Mouse (Mus musculus) stomach, postnatal 0 days (tissue): Measurements from ENCODE around the gene Faiml. TPM values are rescaled to one million over a fixed set of nuclear protein-coding genes. Genes with fewer than 3 reads are reported as not detected.

ENCODE experiments used
- ATAC-seq: fragments of 200-750 bp; cut with Nextera tagmentation; 2 replicates; pipeline ENCODE4 v1.8.0; 2017; ENCODE audit not compliant: low FRiP score, low TSS enrichment
- DNase-seq: peaks from one replicate; pipeline ENCODE4 v3.0.0-alpha.2; 2016; ENCODE audit warnings: low spot score
- H3K27ac ChIP-seq: fragments of 300-500 bp; sonication (generic); replicated peaks from 2 replicates; pipeline ENCODE4 v1.5.1; 2014; ENCODE audit warnings: mild to moderate bottlenecking, control low read depth
- H3K27me3 ChIP-seq: fragments of 300-500 bp; sonication (generic); 2 replicates; pipeline ENCODE4 v1.6.1; 2014; ENCODE audit warnings: low read length; ENCODE audit not compliant: control insufficient read depth, insufficient read depth
- H3K36me3 ChIP-seq: fragments of 300-500 bp; sonication (generic); 2 replicates; pipeline ENCODE4 v1.6.1; 2014; ENCODE audit warnings: low read length, mixed read lengths; ENCODE audit not compliant: control insufficient read depth, insufficient read depth
- H3K4me1 ChIP-seq: fragments of 300-500 bp; sonication (generic); replicated peaks from 2 replicates; pipeline ENCODE4 v1.6.1; 2014; ENCODE audit warnings: antibody characterized with exemption; ENCODE audit not compliant: control insufficient read depth, insufficient read depth
- H3K4me2 ChIP-seq: fragments of 300-500 bp; sonication (generic); replicated peaks from 2 replicates; pipeline ENCODE4 v1.6.1; 2014; ENCODE audit warnings: low read depth, mild to moderate bottlenecking, control low read depth, moderate library complexity
- H3K4me3 ChIP-seq: fragments of 300-500 bp; sonication (generic); 2 replicates; pipeline ENCODE4 v1.5.1; 2014; ENCODE audit warnings: low read depth, low read length, control low read depth
- H3K9ac ChIP-seq: fragments of 300-500 bp; sonication (generic); 2 replicates; pipeline ENCODE4 v1.6.1; 2014; ENCODE audit warnings: mild to moderate bottlenecking, low read length, control low read depth, mixed read lengths
- H3K9me3 ChIP-seq: fragments of 300-500 bp; sonication (generic); 2 replicates; pipeline ENCODE4 v1.6.1; 2016; ENCODE audit warnings: low read length; ENCODE audit not compliant: control insufficient read depth
- CTCF ChIP-seq: IDR thresholded peaks from 2 replicates; pipeline ENCODE4 v1.5.1; 2016; ENCODE audit warnings: antibody characterized with exemption, low read depth, mild to moderate bottlenecking, moderate library complexity
- EP300 ChIP-seq: optimal IDR thresholded peaks from 2 replicates; pipeline ENCODE3; 2016; ENCODE audit warnings: antibody characterized with exemption
- WGBS: fragments of 180-500 bp; shearing (Covaris S2); extraction: QIAGEN DNeasy Blood & Tissue Kit; methylation state at CpG from one replicate; pipeline ENCODE4 v1.1.7; 2014; 5-methylcytosine and 5-hydroxymethylcytosine counted together
- polyA plus RNA-seq: library from polyadenylated mRNA; unstranded; fragments of >200 nt; fragmentation: Nextera tagmentation; extraction: Ambion mirVana; gene quantifications from 2 replicates; pipeline ENCODE4 v1.2.1, GENCODE M21; 2015

Gene Faiml
- not detected in 2 replicates for polyA plus RNA-seq

DNA sequence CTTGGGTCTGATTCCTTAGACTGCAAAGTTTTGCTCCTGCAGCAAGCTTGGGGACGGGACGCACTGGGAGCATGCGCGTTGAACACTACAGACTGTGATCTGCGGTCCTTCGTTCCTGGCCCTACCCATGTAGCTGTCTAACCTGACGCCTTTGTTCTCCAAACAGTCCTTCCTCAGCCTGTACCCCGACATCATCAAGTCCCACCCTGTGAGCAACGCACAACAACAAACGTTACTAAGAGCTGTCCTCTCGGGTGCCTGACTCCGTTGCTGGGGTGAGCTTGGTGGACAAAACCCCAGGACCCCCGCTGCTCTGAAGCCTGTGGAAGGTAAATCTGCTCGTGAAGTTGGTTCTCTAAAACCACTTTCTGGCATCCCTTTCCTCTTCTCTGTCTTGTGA, at the start of gene Faiml:
Gene Faiml, minus strand, starts transcription at position 101 of the 400 bp plus-strand sequence.
- Histone ChIP-seq H3K4me3 (no peak within 1 kb of the TSS), H3K9ac (no peak within 1 kb of the TSS), H3K9me3 (no peaks in the 10 kb centered on the region), H3K27me3 (no peaks in the 10 kb centered on the region), H3K4me1 (no peaks in the 10 kb centered on the region), H3K4me2 (no peak within 1 kb of the TSS), H3K36me3 (no peaks in the 10 kb centered on the region), H3K27ac (no peak within 1 kb of the TSS)
- WGBS = 86% methylated on average over 14 of the region's 14 CpGs
- no peak for ATAC-seq
- no peak for TF ChIP-seq EP300
- no peak for TF ChIP-seq CTCF
- no peak for DNase-seq

GRCm38 (mm10) chr9:99258891-99259290, 21.9 kb upstream of the Faiml start:
- H3K36me3 ChIP-seq = no peaks in the 10 kb centered on the region
- no peaks in the 10 kb centered on the region for H3K27me3 ChIP-seq
- no peak overlapping the region for H3K4me2 ChIP-seq
- H3K27ac ChIP-seq = no peak overlapping the region
- WGBS = 81% methylated on average over 5 of the region's 5 CpGs
- TF ChIP-seq EP300 (no peak), CTCF (no peak)
- no peak for ATAC-seq
- H3K9me3 ChIP-seq = no peaks in the 10 kb centered on the region
- no peak for DNase-seq
- no peak overlapping the region for H3K9ac ChIP-seq
- H3K4me1 ChIP-seq = no peaks in the 10 kb centered on the region
- no peak overlapping the region for H3K4me3 ChIP-seq

DNA sequence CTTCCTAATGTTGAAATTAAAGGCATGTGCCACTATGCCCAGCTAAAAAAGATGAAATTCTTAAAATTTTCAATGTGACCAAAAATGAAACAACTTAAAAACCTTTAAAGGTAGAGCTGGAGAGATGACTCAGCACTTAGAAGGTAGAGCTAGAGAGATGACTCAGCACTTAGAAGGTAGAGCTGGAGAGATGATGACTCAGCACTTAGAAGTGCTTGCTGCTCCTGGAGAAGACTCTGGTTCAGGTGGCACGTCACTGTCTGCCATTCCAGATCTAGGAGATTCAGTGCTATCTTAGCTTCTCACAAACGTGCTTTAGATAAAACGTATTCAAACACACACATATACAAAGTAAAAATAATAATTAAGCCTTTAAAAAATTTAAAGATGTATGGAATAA, 19.8 kb upstream of the Faiml start:
- Histone ChIP-seq H3K9me3 (no peaks in the 10 kb centered on the region), H3K4me3 (no peak overlapping the region), H3K27me3 (no peaks in the 10 kb centered on the region), H3K36me3 (no peaks in the 10 kb centered on the region), H3K4me1 (no peaks in the 10 kb centered on the region), H3K27ac (no peak overlapping the region), H3K9ac (no peak overlapping the region), H3K4me2 (no peak overlapping the region)
- DNase-seq = no peak
- TF ChIP-seq CTCF (no peak), EP300 (no peak)
- 87% methylated on average over 3 of the region's 3 CpGs for WGBS
- no peak for ATAC-seq

GRCm38 (mm10) chr9:99256206-99256605, 19.2 kb upstream of the Faiml start:
- no peak for ATAC-seq
- WGBS = 73% methylated on average over 1 of the region's 1 CpGs

DNA sequence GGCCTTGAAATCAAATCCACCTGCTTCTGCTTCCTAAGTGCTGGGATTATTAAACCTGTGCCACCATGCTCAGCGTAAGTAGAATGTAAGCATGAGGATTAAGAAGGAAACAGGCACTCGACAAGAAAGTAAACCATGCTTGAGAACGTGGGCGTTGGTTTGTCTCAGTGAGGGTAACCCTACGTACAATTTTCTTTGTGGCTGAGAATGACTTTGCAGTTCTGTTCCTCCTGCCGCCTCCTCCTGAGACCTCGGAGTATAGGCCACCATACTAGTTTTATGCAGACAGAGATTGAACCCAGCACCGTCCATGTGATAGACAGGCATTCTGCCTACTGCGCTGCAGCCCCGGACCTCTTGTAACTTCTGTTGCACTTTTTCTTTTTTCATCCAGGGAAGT, 16.8 kb upstream of the Faiml start:
- Histone ChIP-seq H3K4me3 (no peak overlapping the region), H3K9me3 (no peaks in the 10 kb centered on the region), H3K4me2 (no peak overlapping the region), H3K27ac (no peak overlapping the region), H3K4me1 (no peaks in the 10 kb centered on the region), H3K9ac (no peak overlapping the region), H3K36me3 (no peaks in the 10 kb centered on the region), H3K27me3 (no peaks in the 10 kb centered on the region)
- TF ChIP-seq EP300 (no peak), CTCF (no peak)
- DNase-seq (no peak), ATAC-seq (no peak)
- WGBS = 69% methylated on average over 10 of the region's 10 CpGs

More at GRCm38 (mm10) chr9:99256206-99256605, 19.2 kb upstream of the Faiml start:
- Histone ChIP-seq H3K4me3 (no peak overlapping the region), H3K4me1 (no peaks in the 10 kb centered on the region), H3K9ac (no peak overlapping the region), H3K27me3 (no peaks in the 10 kb centered on the region), H3K27ac (no peak overlapping the region), H3K36me3 (no peaks in the 10 kb centered on the region), H3K4me2 (no peak overlapping the region), H3K9me3 (no peaks in the 10 kb centered on the region)
- TF ChIP-seq CTCF (no peak), EP300 (no peak)
- DNase-seq = no peak

- H3K9me3 ChIP-seq = no peaks in the 10 kb centered on the region
- 92% methylated on average over 4 of the region's 4 CpGs for WGBS
- ATAC-seq (no peak), DNase-seq (no peak)
- no peaks in the 10 kb centered on the region for H3K4me1 ChIP-seq
- no peak overlapping the region for H3K27ac ChIP-seq
- no peak overlapping the region for H3K4me3 ChIP-seq
- no peaks in the 10 kb centered on the region for H3K36me3 ChIP-seq
- H3K9ac ChIP-seq = no peak overlapping the region
- H3K27me3 ChIP-seq = no peaks in the 10 kb centered on the region
- no peak for TF ChIP-seq CTCF
- no peak for TF ChIP-seq EP300
- H3K4me2 ChIP-seq = no peak overlapping the region
These were observed 11.9 kb upstream of the Faiml start for GRCm38 (mm10) chr9:99248906-99249305.
